ENCODE assay signal across 15 mouse cellular contexts in genomic region chr14:51893094-51893794, GRCm38 (mm10). TPM values are rescaled to one million over a fixed set of nuclear protein-coding genes. Genes with fewer than 3 reads are reported as not detected.
DNase-seq lines count a peak whose midpoint lies in the region; ATAC-seq lines count a peak whose summit lies in the region.
"Had no signal": no experiment of that assay in that cellular context is flagged by ENCODE, and none has a peak within 500 bp of the region (broad histone marks: within the 10 kb centered on the region; RNA-seq: fewer than 3 reads in every experiment).

No protein-coding gene starts in this region.

- H3K4me3 ChIP-seq in heart, embryonic 11.5 days (ENCODE audit: low read depth, low read length) = no peak overlapping the region
- H3K4me3 ChIP-seq in lung, embryonic 15.5 days = no peak overlapping the region
- H3K4me3 ChIP-seq: limb, embryonic 13.5 days had no signal

- H3K4me1 ChIP-seq in heart, embryonic 11.5 days (ENCODE audit: control insufficient read depth, insufficient read depth, low read length) = peaks cover 16% of the 10 kb centered on the region
- H3K4me1 ChIP-seq in lung, embryonic 15.5 days = 0 out of 2 replicates have a peak, but pooled peaks cover 3% of the 10 kb centered on the region
- H3K4me1 ChIP-seq: limb, embryonic 13.5 days had no signal

- no peak overlapping the region for H3K4me2 ChIP-seq in heart, embryonic 11.5 days
- no peak overlapping the region for H3K4me2 ChIP-seq in lung, embryonic 15.5 days
- H3K4me2 ChIP-seq: limb, embryonic 13.5 days had no signal

- H3K27ac ChIP-seq in heart, embryonic 11.5 days (ENCODE audit: low read depth, low read length) = no peak overlapping the region
- H3K27ac ChIP-seq in lung, embryonic 15.5 days = peak overlapping the region; percentile 36; the same call in 1 of the 2 replicates
- H3K27ac ChIP-seq: limb, embryonic 13.5 days had no signal

- DNase-seq in heart, adult 11 months = peak; percentile 83
- DNase-seq in urinary bladder, postnatal 14 days (ENCODE audit: low spot score) = peak; percentile 42
- DNase-seq in urinary bladder, postnatal 25 days (ENCODE audit: low spot score) = no peak
- no peak for DNase-seq in right cerebral cortex, adult 2 months (ENCODE audit: low spot score in 2 of 2)
- no peak for DNase-seq in spleen, postnatal 36 days (ENCODE audit: low spot score in 2 of 2)
- DNase-seq in kidney, adult 11 months = no peak
- DNase-seq: cerebellum, postnatal 10 days; heart, postnatal 4 days; thymus, postnatal 25 days had no signal

- H3K36me3 ChIP-seq in heart, embryonic 11.5 days (ENCODE audit: control insufficient read depth, insufficient read depth, low read length) = peaks cover 25% of the 10 kb centered on the region
- H3K36me3 ChIP-seq in lung, embryonic 15.5 days = peaks cover 34% of the 10 kb centered on the region

- WGBS in heart, embryonic 11.5 days (ENCODE audit: insufficient replicate concordance) = 25% methylated on average over 10 of the region's 10 CpGs
- 23% methylated on average over 10 of the region's 10 CpGs for WGBS in lung, embryonic 15.5 days

- no peaks in the 10 kb centered on the region for H3K9me3 ChIP-seq in heart, embryonic 11.5 days (replicated peaks; ENCODE audit: control insufficient read depth, low read length)
- H3K9me3 ChIP-seq in lung, embryonic 15.5 days = no peaks in the 10 kb centered on the region
- H3K9me3 ChIP-seq: limb, embryonic 13.5 days had no signal

- ATAC-seq in heart, embryonic 11.5 days (replicated peaks; ENCODE audit: insufficient number of reproducible peaks, low FRiP score, low TSS enrichment) = no peak; the same call in 1 of the 2 replicates
- peak; percentile 84 for ATAC-seq in lung, embryonic 15.5 days (ENCODE audit: borderline replicate concordance, extremely low read depth, low FRiP score, low TSS enrichment)

- H3K27me3 ChIP-seq in heart, embryonic 11.5 days (ENCODE audit: control insufficient read depth, insufficient read depth, low read length) = no peaks in the 10 kb centered on the region
- H3K27me3 ChIP-seq in lung, embryonic 15.5 days = no peaks in the 10 kb centered on the region
- H3K27me3 ChIP-seq: limb, embryonic 13.5 days had no signal

- H3K9ac ChIP-seq in heart, embryonic 11.5 days (ENCODE audit: low read depth, low read length) = no peak overlapping the region
- H3K9ac ChIP-seq in lung, embryonic 15.5 days = no peak overlapping the region
- H3K9ac ChIP-seq: limb, embryonic 13.5 days had no signal

RNA-seq across cellular contexts. Expression of gene Slc39a2, which starts 0.6 kb away (rescaled TPM):
- 0.17 and 0.31 TPM in 2 replicates for polyA plus RNA-seq in heart, embryonic 11.5 days (2014; fragmentation: Nextera tagmentation; extraction: Ambion mirVana)
- polyA plus RNA-seq in lung, embryonic 15.5 days (2015; fragmentation: Nextera tagmentation; extraction: Ambion mirVana) = 0.34 and 0.38 TPM in 2 replicates

RNA-seq across cellular contexts. Expression of gene Mettl17, which starts 8.6 kb away (rescaled TPM):
- polyA plus RNA-seq in heart, embryonic 11.5 days (2014; fragmentation: Nextera tagmentation; extraction: Ambion mirVana) = 41.9 and 46.9 TPM in 2 replicates
- 40.0 and 40.1 TPM in 2 replicates for polyA plus RNA-seq in lung, embryonic 15.5 days (2015; fragmentation: Nextera tagmentation; extraction: Ambion mirVana)

RNA-seq across cellular contexts. Expression of gene Ndrg2, which starts 20.7 kb away (rescaled TPM):
- 115 and 145 TPM in 2 replicates for polyA plus RNA-seq in heart, embryonic 11.5 days (2014; fragmentation: Nextera tagmentation; extraction: Ambion mirVana)
- 60.6 and 63.7 TPM in 2 replicates for polyA plus RNA-seq in lung, embryonic 15.5 days (2015; fragmentation: Nextera tagmentation; extraction: Ambion mirVana)

RNA-seq across cellular contexts. Expression of gene Tppp2, which starts 25.0 kb away (rescaled TPM):
- polyA plus RNA-seq in heart, embryonic 11.5 days (2014; fragmentation: Nextera tagmentation; extraction: Ambion mirVana) = not detected in 2 replicates
- not detected in 2 replicates for polyA plus RNA-seq in lung, embryonic 15.5 days (2015; fragmentation: Nextera tagmentation; extraction: Ambion mirVana)
- polyA plus RNA-seq: brain, embryonic 14.5 days; limb, embryonic 13.5 days; midbrain, postnatal 0 days; small intestine, adult 2 months had no signal

RNA-seq across cellular contexts. Expression of gene Rnase13, which starts 29.3 kb away (rescaled TPM):
- not detected in 2 replicates for polyA plus RNA-seq in heart, embryonic 11.5 days (2014; fragmentation: Nextera tagmentation; extraction: Ambion mirVana)
- not detected in 2 replicates for polyA plus RNA-seq in lung, embryonic 15.5 days (2015; fragmentation: Nextera tagmentation; extraction: Ambion mirVana)
- polyA plus RNA-seq: brain, embryonic 14.5 days; limb, embryonic 13.5 days; midbrain, postnatal 0 days; small intestine, adult 2 months had no signal

Comparison
In these comparisons a context has a peak if more than half of its experiments do, and no peak if none do; other contexts are left out.
1. DNase-seq: peak in heart, adult 11 months (single experiment) and urinary bladder, postnatal 14 days (single experiment); none in urinary bladder, postnatal 25 days (single experiment), right cerebral cortex, adult 2 months (0 of 2), spleen, postnatal 36 days (0 of 2) and kidney, adult 11 months (single experiment).